Mouse (Mus musculus) colon, adult 2 months (tissue): ENCODE results near the gene Mamdc2. TPM values are rescaled to one million over a fixed set of nuclear protein-coding genes. Genes with fewer than 3 reads are reported as not detected.

Source experiments
- polyA plus RNA-seq: library from polyadenylated mRNA; depleted of rRNA; stranded (reverse); fragments of >200 nt; gene quantifications from 2 replicates; pipeline ENCODE4 v1.2.3, GENCODE M21; 2012; rRNA removed

The Mamdc2 gene
- polyA plus RNA-seq = 6.3 and 8.9 TPM in 2 replicates

DNA sequence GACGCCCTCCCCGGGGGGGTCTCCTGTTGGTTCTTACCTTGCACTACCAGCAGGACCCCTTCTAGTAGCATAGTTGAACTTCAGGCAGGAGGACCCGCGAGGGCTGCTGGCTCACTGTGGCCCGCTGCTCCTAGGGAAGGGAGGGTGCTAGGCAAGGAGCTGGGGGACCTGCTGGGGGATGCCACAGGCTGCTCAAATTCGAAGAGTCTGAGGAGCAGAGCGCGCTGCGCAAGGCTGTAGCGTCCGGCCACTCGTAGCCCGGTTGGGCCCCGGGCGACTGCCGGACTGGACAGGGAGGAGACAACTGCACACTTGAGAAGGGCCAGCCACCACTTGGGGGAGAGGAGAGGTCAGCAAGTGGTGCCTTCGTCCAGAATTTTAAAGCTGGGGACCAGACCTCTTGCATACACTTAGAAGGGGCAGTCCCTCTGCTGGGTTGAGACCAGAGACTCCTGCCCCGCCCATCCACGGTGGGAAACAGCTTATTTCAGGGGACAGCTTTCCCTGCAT lies at the start of gene Mamdc2:
Gene Mamdc2, minus strand, starts transcription at position 455 of the 510 bp plus-strand sequence.

DNA sequence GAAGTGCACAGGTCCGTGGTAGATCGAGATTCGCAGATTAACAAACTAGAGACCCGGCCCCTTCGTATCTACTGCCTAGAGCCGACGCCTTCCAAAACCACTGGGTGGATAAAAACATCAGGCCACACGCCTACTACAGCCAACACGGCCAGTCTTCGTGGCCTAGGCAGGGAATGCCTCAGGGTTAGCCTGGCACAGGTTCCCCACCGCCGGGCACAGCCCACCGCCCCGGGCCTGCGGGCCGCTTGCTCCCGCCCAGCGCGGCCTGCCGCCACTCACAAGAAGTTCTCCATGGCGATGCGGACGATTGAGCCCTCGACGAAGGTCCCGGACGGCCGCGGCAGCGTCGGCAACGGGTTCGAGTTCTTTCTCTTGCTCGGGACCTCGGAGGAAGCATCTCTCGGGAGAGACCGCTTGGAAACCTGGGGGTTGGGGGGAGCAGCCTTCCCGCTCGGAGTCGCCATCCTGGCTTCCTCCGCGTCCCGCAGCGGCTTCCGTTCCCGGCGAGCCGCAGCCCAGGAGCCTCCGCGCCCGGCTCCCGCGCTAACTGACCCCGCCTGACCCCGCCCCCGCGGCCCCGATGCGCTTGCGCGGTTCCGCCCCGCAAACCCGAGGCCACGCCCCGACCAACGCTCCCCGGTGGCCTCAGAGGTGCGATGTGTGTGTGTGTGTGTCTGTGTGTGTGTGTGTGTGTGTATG lies 174.7 kb downstream of the Mamdc2 start, which contains the start of gene Smc5:
Gene Smc5, minus strand, starts transcription at position 543 of the 699 bp plus-strand sequence.

Other genes starting within 250 kb of the Mamdc2 start
- 1.9 and 3.2 TPM in 2 replicates for gene Smc5, start 174.5 kb downstream of the Mamdc2 start, polyA plus RNA-seq
- gene 1700028P14Rik, start 204.4 kb upstream of the Mamdc2 start, polyA plus RNA-seq = not detected in 2 replicates
- gene Ptar1, start 239.0 kb upstream of the Mamdc2 start, polyA plus RNA-seq = 1.0 and 1.2 TPM in 2 replicates